In the genomic region with DNA sequence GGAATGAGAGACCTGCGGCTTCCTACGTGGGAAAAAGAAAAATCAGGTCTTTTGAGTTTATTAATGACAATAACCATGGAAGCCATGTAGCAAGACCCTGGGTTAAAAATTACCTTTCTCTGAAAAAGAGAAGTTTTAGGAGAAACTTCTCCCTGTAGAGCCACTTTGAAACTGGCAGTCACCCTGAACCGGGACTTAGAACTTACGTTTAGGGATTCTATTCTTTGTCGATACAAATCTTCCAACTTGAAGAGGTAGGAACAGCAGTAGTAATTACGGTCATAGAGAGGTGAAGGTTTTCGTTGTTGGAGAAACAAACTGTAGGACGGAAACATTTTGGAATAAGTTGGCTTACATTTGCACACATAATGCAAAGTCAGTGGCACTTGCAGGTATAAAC, we compare ENCODE assay signal across 8 mouse cellular contexts. TPM values are rescaled to one million over a fixed set of nuclear protein-coding genes. Genes with fewer than 3 reads are reported as not detected.
DNase-seq lines count a peak whose midpoint lies in the region; ATAC-seq and TF ChIP-seq lines count a peak whose summit lies in the region.

No protein-coding gene starts in this region.

- no peak for TF ChIP-seq CTCF in left cerebral cortex, adult 2 months (IDR thresholded peaks at IDR 0.05)
- no peak for TF ChIP-seq CTCF in cortical plate, adult 2 months (IDR thresholded peaks at IDR 0.05; ENCODE audit: extremely low read depth, insufficient read depth, low read length)

- no peak for ATAC-seq in intestine, embryonic 15.5 days
- no peak for ATAC-seq in neural tube, embryonic 13.5 days (ENCODE audit: low read depth)
- ATAC-seq in erythroid progenitor cell, adult 5-6 weeks (replicated peaks; ENCODE audit: low FRiP score, poor library complexity, severe bottlenecking) = no peak

- TF ChIP-seq POLR2A in cortical plate, adult 2 months (IDR thresholded peaks at IDR 0.05; ENCODE audit: extremely low read depth, insufficient read depth, low read length) = no peak

- no peaks in the 10 kb centered on the region for H3K9me3 ChIP-seq in intestine, embryonic 15.5 days
- no peaks in the 10 kb centered on the region for H3K9me3 ChIP-seq in neural tube, embryonic 13.5 days

- DNase-seq in left cerebral cortex, adult 2 months (ENCODE audit: extremely low spot score in 1 of 2, low spot score in 2 of 2) = no peak
- DNase-seq in left cerebral cortex, adult 9 months (ENCODE audit: low spot score in 2 of 2) = no peak
- no peak for DNase-seq in adrenal gland, adult 8-10 months
- DNase-seq in right cerebral cortex, postnatal 10 days (ENCODE audit: low spot score in 2 of 2) = no peak

- H3K9ac ChIP-seq in intestine, embryonic 15.5 days = peak overlapping the region; percentile 65
- H3K9ac ChIP-seq in neural tube, embryonic 13.5 days = peak overlapping the region; percentile 75

- peaks cover 4% of the 10 kb centered on the region; the same call in 1 of the 2 replicates for H3K36me3 ChIP-seq in intestine, embryonic 15.5 days
- peaks cover 37% of the 10 kb centered on the region for H3K36me3 ChIP-seq in neural tube, embryonic 13.5 days

- H3K27ac ChIP-seq in left cerebral cortex, adult 2 months = peak overlapping the region; percentile 79
- no peak overlapping the region for H3K27ac ChIP-seq in cortical plate, adult 2 months (ENCODE audit: insufficient read depth, low read length)
- peak overlapping the region; percentile 97 for H3K27ac ChIP-seq in intestine, embryonic 15.5 days
- H3K27ac ChIP-seq in neural tube, embryonic 13.5 days (replicated peaks) = peak overlapping the region; percentile 63; the same call in 1 of the 2 replicates

- intact Hi-C loops in left cerebral cortex, adult 2 months (cut with DNase I) = loop anchor here (2.0 kb wide), 1 partner anchor 34 kb away; no protein-coding TSS in a partner anchor

- H3K4me1 ChIP-seq in cortical plate, adult 2 months (ENCODE audit: control insufficient read depth, insufficient read depth, low read length) = no peaks in the 10 kb centered on the region; the same call in 1 of the 2 replicates
- H3K4me1 ChIP-seq in intestine, embryonic 15.5 days (replicated peaks) = peaks cover 9% of the 10 kb centered on the region; the same call in 1 of the 2 replicates
- peaks cover 49% of the 10 kb centered on the region for H3K4me1 ChIP-seq in neural tube, embryonic 13.5 days (replicated peaks)

- H3K4me3 ChIP-seq in left cerebral cortex, adult 2 months = peak overlapping the region; percentile 56
- H3K4me3 ChIP-seq in cortical plate, adult 2 months (ENCODE audit: insufficient read depth, low read length) = peak overlapping the region; percentile 41
- H3K4me3 ChIP-seq in intestine, embryonic 15.5 days (replicated peaks) = peak overlapping the region; percentile 82
- peak overlapping the region; percentile 77 for H3K4me3 ChIP-seq in neural tube, embryonic 13.5 days

- no peaks in the 10 kb centered on the region for H3K27me3 ChIP-seq in intestine, embryonic 15.5 days (replicated peaks)
- H3K27me3 ChIP-seq in neural tube, embryonic 13.5 days = no peaks in the 10 kb centered on the region

- WGBS in intestine, embryonic 15.5 days = 3% methylated on average over 8 of the region's 8 CpGs
- WGBS in neural tube, embryonic 13.5 days = 7% methylated on average over 8 of the region's 8 CpGs

- H3K4me2 ChIP-seq in intestine, embryonic 15.5 days (replicated peaks) = peak overlapping the region; percentile 61
- peak overlapping the region; percentile 69 for H3K4me2 ChIP-seq in neural tube, embryonic 13.5 days

RNA-seq across cellular contexts. Expression of gene Acin1, which starts 0.5 kb away (rescaled TPM):
- 100 to 1,000 TPM; 200 to 232 TPM for total RNA-seq in left cerebral cortex, adult 2 months (2021)
- 169 and 194 TPM in 2 replicates for polyA plus RNA-seq in cortical plate, adult 2 months (2012; rRNA removed)
- polyA plus RNA-seq in intestine, embryonic 15.5 days (2015; fragmentation: Nextera tagmentation; extraction: Ambion mirVana) = 105 and 107 TPM in 2 replicates
- polyA plus RNA-seq in neural tube, embryonic 13.5 days (2015; fragmentation: Nextera tagmentation; extraction: Ambion mirVana) = 140 and 146 TPM in 2 replicates
- total RNA-seq in adrenal gland, adult 8-10 months (2022) = 100 to 1,000 TPM; 140 to 305 (median 208) TPM
- total RNA-seq in erythroid progenitor cell, adult 5-6 weeks (2015; ENCODE audit: low replicate concordance) = 153 and 270 TPM in 2 replicates
- 381 and 431 TPM in 2 replicates for total RNA-seq in erythroid progenitor cell, adult 5-6 weeks (2017; ENCODE audit: low replicate concordance)

RNA-seq across cellular contexts. Expression of gene 1700123O20Rik, which starts 1.2 kb away (rescaled TPM):
- total RNA-seq in left cerebral cortex, adult 2 months (2021) = 10 to 100 TPM; 20.2 to 22.7 TPM
- 35.1 and 37.9 TPM in 2 replicates for polyA plus RNA-seq in cortical plate, adult 2 months (2012; rRNA removed)
- polyA plus RNA-seq in intestine, embryonic 15.5 days (2015; fragmentation: Nextera tagmentation; extraction: Ambion mirVana) = 83.7 and 84.8 TPM in 2 replicates
- polyA plus RNA-seq in neural tube, embryonic 13.5 days (2015; fragmentation: Nextera tagmentation; extraction: Ambion mirVana) = 84.6 and 90.6 TPM in 2 replicates
- 10 to 100 TPM; 34.2 to 43.9 (median 39.6) TPM for total RNA-seq in adrenal gland, adult 8-10 months (2022)
- 45.7 and 46.9 TPM in 2 replicates for total RNA-seq in erythroid progenitor cell, adult 5-6 weeks (2015; ENCODE audit: low replicate concordance)
- total RNA-seq in erythroid progenitor cell, adult 5-6 weeks (2017; ENCODE audit: low replicate concordance) = 16.3 and 29.4 TPM in 2 replicates

RNA-seq across cellular contexts. Expression of gene Gm29776, which starts 11.4 kb away (rescaled TPM):
- total RNA-seq in left cerebral cortex, adult 2 months (2021) = not detected
- 0.04 and 0.06 TPM in 2 replicates for polyA plus RNA-seq in cortical plate, adult 2 months (2012; rRNA removed)
- 0.11 and 0.15 TPM in 2 replicates for polyA plus RNA-seq in intestine, embryonic 15.5 days (2015; fragmentation: Nextera tagmentation; extraction: Ambion mirVana)
- polyA plus RNA-seq in neural tube, embryonic 13.5 days (2015; fragmentation: Nextera tagmentation; extraction: Ambion mirVana) = 0.12 and 0.24 TPM in 2 replicates
- total RNA-seq in adrenal gland, adult 8-10 months (2022) = under 1 TPM in 2 of 4 experiments, not detected in 2; 0.19 to 0.59 TPM
- not detected in 2 replicates for total RNA-seq in erythroid progenitor cell, adult 5-6 weeks (2015; ENCODE audit: low replicate concordance)
- total RNA-seq in erythroid progenitor cell, adult 5-6 weeks (2017; ENCODE audit: low replicate concordance) = not detected in 2 replicates

RNA-seq across cellular contexts. Expression of gene Cebpe, which starts 24.7 kb away (rescaled TPM):
- not detected for total RNA-seq in left cerebral cortex, adult 2 months (2021)
- polyA plus RNA-seq in cortical plate, adult 2 months (2012; rRNA removed) = 0.09 TPM in 1 of 2 replicates, not detected in the other
- polyA plus RNA-seq in intestine, embryonic 15.5 days (2015; fragmentation: Nextera tagmentation; extraction: Ambion mirVana) = 0.19 and 0.21 TPM in 2 replicates
- 0.23 TPM in 1 of 2 replicates, not detected in the other for polyA plus RNA-seq in neural tube, embryonic 13.5 days (2015; fragmentation: Nextera tagmentation; extraction: Ambion mirVana)
- not detected for total RNA-seq in adrenal gland, adult 8-10 months (2022)
- 14.7 and 25.9 TPM in 2 replicates for total RNA-seq in erythroid progenitor cell, adult 5-6 weeks (2015; ENCODE audit: low replicate concordance)
- 9.4 and 12.4 TPM in 2 replicates for total RNA-seq in erythroid progenitor cell, adult 5-6 weeks (2017; ENCODE audit: low replicate concordance)

RNA-seq across cellular contexts. Expression of gene Cdh24, which starts 46.1 kb away (rescaled TPM):
- 10 to 100 TPM in 1 of 2 experiments, 1 to 10 TPM in 1; 8.2 to 11.3 TPM for total RNA-seq in left cerebral cortex, adult 2 months (2021)
- polyA plus RNA-seq in cortical plate, adult 2 months (2012; rRNA removed) = 13.3 and 18.6 TPM in 2 replicates
- 2.8 and 3.0 TPM in 2 replicates for polyA plus RNA-seq in intestine, embryonic 15.5 days (2015; fragmentation: Nextera tagmentation; extraction: Ambion mirVana)
- 9.1 and 9.2 TPM in 2 replicates for polyA plus RNA-seq in neural tube, embryonic 13.5 days (2015; fragmentation: Nextera tagmentation; extraction: Ambion mirVana)
- 1 to 10 TPM in 2 of 4 experiments, under 1 TPM in 2; 0.46 to 2.0 (median 1.3) TPM for total RNA-seq in adrenal gland, adult 8-10 months (2022)
- total RNA-seq in erythroid progenitor cell, adult 5-6 weeks (2015; ENCODE audit: low replicate concordance) = 1.4 and 2.1 TPM in 2 replicates
- total RNA-seq in erythroid progenitor cell, adult 5-6 weeks (2017; ENCODE audit: low replicate concordance) = 2.8 and 14.1 TPM in 2 replicates
